Mouse (Mus musculus): ENCODE measurements around the gene Trpc4ap. TPM values are rescaled to one million over a fixed set of nuclear protein-coding genes. Genes with fewer than 3 reads are reported as not detected.
"Not testable (repeated sequence)": the region's sequence is repeated elsewhere in the genome, so short reads cannot be mapped to it uniquely, and the experiment has no call there.

Trpc4ap gene
- total and polyA plus RNA-seq, 2 experiments from 2014 or later = 128 to 131 TPM

DNA sequence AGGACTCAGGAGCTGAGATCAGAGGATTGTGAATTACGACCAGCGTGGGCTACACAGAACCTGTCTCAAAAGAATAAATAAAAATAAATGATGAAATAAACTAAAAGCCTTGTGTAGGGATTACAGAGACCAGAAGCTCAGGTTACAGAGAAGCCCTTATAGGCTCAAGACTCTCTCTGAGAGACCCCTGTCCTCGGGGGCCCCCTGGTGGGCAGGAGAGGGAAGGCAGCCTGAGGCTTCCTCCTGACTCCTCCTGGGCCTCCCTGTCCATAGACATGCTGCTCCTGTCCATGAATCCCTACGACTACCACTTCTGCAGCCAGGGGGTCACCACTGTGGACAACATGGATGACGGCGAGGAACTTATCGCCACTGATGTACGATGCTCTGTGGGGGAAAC, 72.4 kb downstream of the Trpc4ap start:
- TF ChIP-seq CTCF (IDR thresholded peaks at IDR 0.05; ENCODE audit: low read depth) = peak; percentile 84
- Histone ChIP-seq H3K4me2 (ENCODE audit: low read depth) (no peak overlapping the region), H3K9me3 (ENCODE audit: low read length) (no peaks in the 10 kb centered on the region), H3K36me3 (ENCODE audit: insufficient read depth) (no peaks in the 10 kb centered on the region), H3K4me3 (ENCODE audit: low read depth, low read length) (no peak overlapping the region), H3K4me1 (ENCODE audit: insufficient read depth) (no peaks in the 10 kb centered on the region), H3K27me3 (ENCODE audit: insufficient read depth, low read length) (no peaks in the 10 kb centered on the region), H3K9ac (no peak overlapping the region), H3K27ac (ENCODE audit: low read depth, low read length) (no peak overlapping the region)
- peak; percentile 72 for ATAC-seq
- 24% methylated on average over 8 of the region's 8 CpGs for WGBS
- DNase-seq = peak; percentile 74

DNA sequence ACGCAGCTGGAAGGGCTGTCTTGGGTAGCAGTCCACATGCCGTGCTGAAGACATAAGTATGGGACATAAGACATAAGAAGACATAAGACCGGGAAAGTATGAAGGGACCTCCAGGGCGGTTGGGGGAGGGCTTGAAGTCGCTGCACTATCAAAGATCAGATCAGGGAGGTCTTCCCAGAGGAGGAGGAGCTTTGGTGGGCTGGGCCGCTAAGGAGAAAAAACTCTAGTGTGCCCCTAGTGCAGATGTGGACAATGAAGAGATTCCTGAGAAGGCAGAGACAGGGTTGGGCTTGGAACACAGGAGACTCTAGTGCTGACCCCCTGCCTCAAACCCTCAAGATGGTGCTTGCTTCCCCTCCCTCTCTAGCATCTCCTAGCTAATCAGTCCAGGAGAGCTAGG, 75.2 kb downstream of the Trpc4ap start:
- Histone ChIP-seq H3K4me3 (ENCODE audit: low read depth, low read length) (no peak overlapping the region), H3K9me3 (ENCODE audit: low read length) (no peaks in the 10 kb centered on the region), H3K4me2 (ENCODE audit: low read depth) (no peak overlapping the region), H3K4me1 (ENCODE audit: insufficient read depth) (no peaks in the 10 kb centered on the region), H3K27ac (ENCODE audit: low read depth, low read length) (no peak overlapping the region), H3K27me3 (ENCODE audit: insufficient read depth, low read length) (no peaks in the 10 kb centered on the region), H3K36me3 (ENCODE audit: insufficient read depth) (no peaks in the 10 kb centered on the region), H3K9ac (no peak overlapping the region)
- DNase-seq (no peak), ATAC-seq (no peak)
- WGBS = 52% methylated on average over 6 of the region's 6 CpGs
- TF ChIP-seq CTCF (IDR thresholded peaks at IDR 0.05; ENCODE audit: low read depth) = no peak

DNA sequence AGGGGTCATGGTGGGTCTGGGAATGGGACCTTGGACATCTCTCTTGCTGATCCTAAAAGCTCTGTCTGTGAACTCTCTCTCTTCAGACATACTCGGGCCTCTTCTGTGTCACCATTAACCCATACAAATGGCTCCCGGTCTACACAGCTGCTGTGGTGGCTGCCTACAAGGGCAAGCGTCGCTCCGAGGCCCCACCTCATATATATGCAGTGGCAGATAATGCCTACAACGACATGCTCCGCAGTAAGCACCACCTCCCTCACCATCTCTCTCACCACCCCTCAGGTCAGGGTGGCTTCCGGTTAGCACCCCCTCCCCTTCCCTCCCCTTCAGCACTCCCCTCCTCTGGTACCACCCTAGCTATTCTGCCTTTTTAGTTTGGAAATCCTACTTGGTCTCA, 78.2 kb downstream of the Trpc4ap start:
- Histone ChIP-seq H3K4me2 (ENCODE audit: low read depth) (no peak overlapping the region), H3K27me3 (ENCODE audit: insufficient read depth, low read length) (no peaks in the 10 kb centered on the region), H3K27ac (ENCODE audit: low read depth, low read length) (no peak overlapping the region), H3K4me3 (ENCODE audit: low read depth, low read length) (no peak overlapping the region; the same call in 1 of the 2 replicates), H3K9me3 (ENCODE audit: low read length) (no peaks in the 10 kb centered on the region), H3K36me3 (ENCODE audit: insufficient read depth) (no peaks in the 10 kb centered on the region), H3K4me1 (ENCODE audit: insufficient read depth) (no peaks in the 10 kb centered on the region), H3K9ac (no peak overlapping the region)
- WGBS = 71% methylated on average over 8 of the region's 8 CpGs
- no peak for ATAC-seq
- no peak for TF ChIP-seq CTCF (IDR thresholded peaks at IDR 0.05; ENCODE audit: low read depth)
- no peak for DNase-seq

DNA sequence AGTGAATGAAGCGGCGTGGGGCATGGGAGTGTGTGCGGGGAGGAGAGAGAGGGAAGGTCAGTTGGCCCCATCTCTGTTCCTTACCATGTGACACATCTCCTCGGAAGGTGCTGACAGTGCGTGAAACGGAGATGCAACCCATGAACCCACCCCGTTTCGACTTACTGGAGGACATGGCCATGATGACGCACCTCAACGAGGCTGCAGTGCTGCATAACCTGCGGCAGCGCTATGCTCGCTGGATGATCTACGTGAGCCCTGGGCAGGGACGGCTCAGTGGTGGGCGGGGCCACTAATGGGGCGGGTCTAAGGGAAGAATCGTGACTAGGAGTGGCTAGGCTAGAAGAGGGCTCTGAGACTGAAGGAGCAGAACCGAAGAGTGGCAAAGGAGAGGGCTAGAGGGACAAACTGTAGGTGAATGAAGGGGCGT, 78.8 kb downstream of the Trpc4ap start:
- no peak overlapping the region for H3K27ac ChIP-seq (ENCODE audit: low read depth, low read length)
- 7% methylated on average over 20 of the region's 20 CpGs for WGBS
- no peaks in the 10 kb centered on the region for H3K9me3 ChIP-seq (ENCODE audit: low read length)
- peak; percentile 84 for ATAC-seq
- no peak for DNase-seq
- H3K36me3 ChIP-seq (ENCODE audit: insufficient read depth) = no peaks in the 10 kb centered on the region
- TF ChIP-seq CTCF (IDR thresholded peaks at IDR 0.05; ENCODE audit: low read depth) = no peak
- peak overlapping the region; percentile 26; the same call in 1 of the 2 replicates for H3K9ac ChIP-seq
- H3K4me3 ChIP-seq (ENCODE audit: low read depth, low read length) = peak overlapping the region; percentile 23
- no peaks in the 10 kb centered on the region for H3K4me1 ChIP-seq (ENCODE audit: insufficient read depth)
- H3K27me3 ChIP-seq (ENCODE audit: insufficient read depth, low read length) = no peaks in the 10 kb centered on the region
- peak overlapping the region; percentile 39 for H3K4me2 ChIP-seq (ENCODE audit: low read depth)

DNA sequence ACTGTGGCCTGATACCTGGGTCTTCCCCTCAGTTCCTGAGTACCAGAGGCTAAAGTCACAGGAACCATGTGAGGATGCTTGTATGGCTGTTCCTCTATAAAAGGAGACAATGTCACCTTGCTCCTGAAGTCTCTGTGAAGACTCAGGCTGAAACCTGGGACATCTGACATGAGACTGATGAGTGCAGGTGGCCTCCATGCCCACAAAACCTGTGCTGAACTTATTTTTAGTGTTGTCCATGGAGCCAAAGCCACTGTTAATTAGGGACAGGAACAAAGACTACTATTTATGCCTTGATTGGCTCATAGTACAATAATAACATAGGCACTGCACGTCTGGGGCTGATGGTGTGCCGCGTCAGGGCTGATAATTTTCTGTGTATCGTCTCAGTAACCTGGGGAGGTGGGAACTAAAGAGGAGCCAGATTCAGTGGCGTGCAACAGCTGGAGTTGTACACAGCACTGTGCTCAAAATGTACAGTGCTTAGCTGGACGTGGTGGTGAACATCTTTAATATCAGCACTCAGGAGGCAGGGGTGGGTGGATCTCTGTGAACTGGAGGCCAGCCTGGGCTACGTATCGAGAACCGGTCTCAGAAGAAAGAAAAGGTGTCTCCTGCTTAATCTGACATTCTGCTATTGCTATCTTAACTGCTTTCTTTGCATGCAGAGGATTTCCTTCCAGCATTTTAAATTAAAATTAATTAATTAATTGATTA, 80.2 kb downstream of the Trpc4ap start:
- no peak overlapping the region for H3K4me3 ChIP-seq (ENCODE audit: low read depth, low read length)
- 77% methylated on average over 9 of the region's 9 CpGs for WGBS
- no peak for TF ChIP-seq CTCF (IDR thresholded peaks at IDR 0.05; ENCODE audit: low read depth)
- no peak overlapping the region for H3K9ac ChIP-seq
- no peaks in the 10 kb centered on the region for H3K36me3 ChIP-seq (ENCODE audit: insufficient read depth)
- H3K4me1 ChIP-seq (ENCODE audit: insufficient read depth) = no peaks in the 10 kb centered on the region
- no peak overlapping the region for H3K4me2 ChIP-seq (ENCODE audit: low read depth)
- DNase-seq (no peak), ATAC-seq (no peak)
- no peaks in the 10 kb centered on the region for H3K27me3 ChIP-seq (ENCODE audit: insufficient read depth, low read length)
- no peaks in the 10 kb centered on the region for H3K9me3 ChIP-seq (ENCODE audit: low read length)
- H3K27ac ChIP-seq (ENCODE audit: low read depth, low read length) = no peak overlapping the region

DNA sequence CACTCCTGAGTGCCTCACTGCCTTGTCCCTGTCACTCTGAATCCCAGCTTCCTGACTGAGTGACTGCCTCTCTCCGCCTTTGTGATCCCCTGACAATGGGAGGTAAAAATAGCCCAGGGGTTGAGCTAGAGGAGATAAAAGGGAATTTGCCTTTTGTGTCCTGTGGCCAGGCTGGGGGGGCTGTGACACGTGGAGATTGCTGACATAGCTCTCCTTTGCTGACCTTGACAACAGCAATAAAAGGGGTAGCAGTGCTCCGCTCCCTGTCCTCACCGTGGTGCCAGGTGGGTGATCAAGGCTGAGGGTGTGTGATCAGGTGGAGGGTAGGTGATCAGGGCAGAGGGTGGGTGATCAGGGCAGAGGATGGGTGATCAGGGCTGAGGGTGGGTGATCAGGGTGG, 81.2 kb downstream of the Trpc4ap start, which contains the start of gene Myh7b:
Myh7b (plus strand) TSS at position 235 of the 400 bp plus-strand sequence.
- no peak within 1 kb of the TSS for H3K4me2 ChIP-seq (ENCODE audit: low read depth)
- H3K27ac ChIP-seq (ENCODE audit: low read depth, low read length) = no peak within 1 kb of the TSS
- no peaks in the 10 kb centered on the region for H3K9me3 ChIP-seq (ENCODE audit: low read length)
- H3K4me1 ChIP-seq (ENCODE audit: insufficient read depth) = no peaks in the 10 kb centered on the region
- no peak within 1 kb of the TSS for H3K4me3 ChIP-seq (ENCODE audit: low read depth, low read length)
- no peaks in the 10 kb centered on the region for H3K36me3 ChIP-seq (ENCODE audit: insufficient read depth)
- WGBS = 41% methylated on average over 4 of the region's 4 CpGs
- no peak within 1 kb of the TSS for H3K9ac ChIP-seq
- TF ChIP-seq CTCF (IDR thresholded peaks at IDR 0.05; ENCODE audit: low read depth) = no peak
- ATAC-seq (no peak), DNase-seq (no peak)
- no peaks in the 10 kb centered on the region for H3K27me3 ChIP-seq (ENCODE audit: insufficient read depth, low read length)

DNA sequence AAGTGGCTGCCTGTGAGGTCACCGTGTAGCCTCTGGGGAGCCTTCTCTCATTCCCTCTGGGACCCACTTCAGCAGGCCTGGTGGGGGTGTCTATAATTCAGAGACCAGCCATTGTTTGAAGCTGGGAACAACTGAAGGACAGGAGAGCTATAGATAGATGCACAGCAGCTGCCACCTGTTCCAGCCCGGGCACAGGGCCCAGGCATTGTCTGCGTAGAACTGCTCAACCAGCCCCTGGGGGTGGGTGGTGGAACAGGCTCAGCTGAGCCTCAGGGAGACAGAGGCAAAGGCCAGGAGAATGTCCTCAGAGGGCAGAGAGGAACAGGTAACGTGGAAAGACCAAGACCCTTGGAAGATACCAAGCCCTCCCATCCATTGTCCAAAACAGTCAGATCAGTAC, 85.8 kb downstream of the Trpc4ap start:
- no peaks in the 10 kb centered on the region for H3K36me3 ChIP-seq (ENCODE audit: insufficient read depth)
- H3K4me2 ChIP-seq (ENCODE audit: low read depth) = no peak overlapping the region
- no peak overlapping the region for H3K27ac ChIP-seq (ENCODE audit: low read depth, low read length)
- WGBS = 85% methylated on average over 4 of the region's 4 CpGs
- H3K9me3 ChIP-seq (ENCODE audit: low read length) = no peaks in the 10 kb centered on the region
- DNase-seq (no peak), ATAC-seq (peak; percentile 20; the same call in 1 of the 2 replicates)
- H3K4me3 ChIP-seq (ENCODE audit: low read depth, low read length) = no peak overlapping the region
- no peaks in the 10 kb centered on the region for H3K4me1 ChIP-seq (ENCODE audit: insufficient read depth)
- 0 out of 2 replicates have a peak, but pooled peaks have one; percentile 7 for TF ChIP-seq CTCF (IDR thresholded peaks at IDR 0.05; ENCODE audit: low read depth)
- no peaks in the 10 kb centered on the region for H3K27me3 ChIP-seq (ENCODE audit: insufficient read depth, low read length)
- H3K9ac ChIP-seq = no peak overlapping the region

DNA sequence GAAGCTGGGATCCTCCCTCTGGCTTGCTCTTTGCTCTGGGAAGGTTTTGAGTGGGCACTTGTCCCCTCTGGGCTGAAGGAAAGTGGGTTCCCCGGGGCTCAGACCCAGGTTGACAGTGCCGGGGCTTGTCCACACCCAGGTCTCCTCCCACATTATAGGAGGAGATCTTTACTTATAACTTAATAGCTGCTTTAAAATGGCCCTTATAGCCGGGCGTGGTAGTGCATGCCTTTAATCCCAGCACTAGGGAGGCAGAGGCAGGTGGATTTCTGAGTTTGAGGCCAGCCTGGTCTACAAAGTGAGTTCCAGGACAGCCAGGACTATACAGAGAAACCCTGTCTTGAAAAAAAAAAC, 87.0 kb downstream of the Trpc4ap start:
- H3K27me3 ChIP-seq (ENCODE audit: insufficient read depth, low read length); H3K9me3 ChIP-seq (ENCODE audit: low read length); H3K4me2 ChIP-seq (ENCODE audit: low read depth); H3K4me3 ChIP-seq (ENCODE audit: low read depth, low read length); DNase-seq; H3K36me3 ChIP-seq (ENCODE audit: insufficient read depth); H3K4me1 ChIP-seq (ENCODE audit: insufficient read depth); ATAC-seq; H3K27ac ChIP-seq (ENCODE audit: low read depth, low read length); H3K9ac ChIP-seq: not testable (repeated sequence)
- 83% methylated on average over 4 of the region's 4 CpGs for WGBS
